Mouse (Mus musculus) layer of hippocampus, adult 11-12 months (tissue): ENCODE results near the gene Vat1.
"Not testable (repeated sequence)": the region's sequence is repeated elsewhere in the genome, so short reads cannot be mapped to it uniquely, and the experiment has no call there.

Experiments
- DNase-seq: peaks from one replicate; pipeline ENCODE4 v3.0.0; 2022; ENCODE audit warnings: low spot score

Gene Vat1

DNA sequence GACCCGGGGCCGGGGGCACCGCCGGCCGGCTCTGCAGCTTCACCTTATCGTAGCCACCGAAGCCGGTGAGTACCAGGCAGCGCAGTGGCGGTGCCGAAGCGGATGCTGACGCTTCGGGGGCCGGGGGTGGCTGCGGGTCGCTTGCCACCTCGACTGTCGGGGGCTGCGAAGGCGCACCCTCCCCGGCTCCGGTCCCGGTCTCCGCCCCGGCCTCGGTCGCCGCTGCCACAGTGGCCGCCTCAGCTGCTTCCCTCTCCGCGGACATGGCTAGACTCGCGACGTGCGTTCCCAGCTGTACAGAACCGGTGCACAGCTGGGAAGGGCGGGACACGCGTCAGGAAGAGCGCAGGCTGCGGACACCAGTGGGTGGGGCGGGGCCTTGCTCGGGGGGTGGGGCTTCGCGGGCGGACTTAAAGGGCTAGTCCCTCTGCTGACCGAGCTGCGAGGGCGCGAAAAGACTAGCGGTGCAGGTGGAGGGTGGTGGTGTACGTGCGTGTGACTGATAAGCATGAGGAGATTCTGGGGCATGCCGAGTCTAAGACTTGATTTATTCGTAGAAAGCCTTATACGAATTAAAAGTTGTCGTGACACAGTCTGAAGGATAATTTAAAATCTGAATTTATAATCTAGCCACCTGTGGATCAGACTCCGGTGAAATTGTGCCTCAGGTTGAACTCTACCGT is at the start of gene Vat1:
Vat1 (minus strand) TSS at position 362 of the 683 bp plus-strand sequence.
- DNase-seq: peak; percentile 58

DNA sequence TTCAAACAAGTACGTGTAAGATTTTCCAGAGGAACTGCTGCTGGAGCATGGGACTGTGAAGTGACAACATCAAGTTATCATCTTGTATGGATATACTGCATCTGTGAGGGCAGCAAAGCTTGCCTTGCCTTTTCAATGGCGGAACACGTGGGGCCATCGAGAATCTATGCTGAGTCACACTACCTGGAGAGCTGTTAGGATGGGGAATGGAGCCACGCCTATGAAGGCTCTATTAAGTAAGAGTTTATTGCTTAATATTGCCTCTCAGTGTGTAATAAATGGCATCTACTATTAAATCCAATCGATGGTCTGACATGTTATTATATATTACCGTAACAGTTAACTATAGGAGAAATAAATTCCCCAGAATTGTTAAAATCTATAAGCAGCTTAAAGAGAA is 41.1 kb upstream of the Vat1 start:
- no peak for DNase-seq

DNA sequence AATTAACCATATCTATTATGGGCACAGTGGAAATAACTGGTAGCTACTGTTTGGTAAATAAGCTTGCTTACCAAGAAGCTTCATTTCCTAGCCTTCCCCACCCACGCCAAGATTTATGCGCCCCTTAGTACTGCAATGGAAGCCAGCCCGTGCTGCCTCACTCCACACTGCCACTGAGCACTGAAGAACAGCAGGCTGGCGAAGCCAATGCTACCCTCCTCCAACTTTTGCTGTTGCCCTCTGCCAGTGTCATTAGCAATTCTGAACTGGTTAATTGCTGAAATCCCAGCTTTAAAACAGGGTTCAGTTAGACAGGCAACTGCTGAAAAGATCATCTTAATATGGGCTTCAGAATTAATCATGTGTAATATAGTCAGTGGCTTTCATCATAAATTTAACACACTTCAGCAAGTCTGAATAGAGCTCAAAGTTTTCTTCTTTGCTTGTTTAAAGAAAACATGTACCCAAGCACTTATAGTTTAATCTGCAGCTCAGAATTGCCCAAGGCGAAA is 40.3 kb upstream of the Vat1 start:
- no peak for DNase-seq

DNA sequence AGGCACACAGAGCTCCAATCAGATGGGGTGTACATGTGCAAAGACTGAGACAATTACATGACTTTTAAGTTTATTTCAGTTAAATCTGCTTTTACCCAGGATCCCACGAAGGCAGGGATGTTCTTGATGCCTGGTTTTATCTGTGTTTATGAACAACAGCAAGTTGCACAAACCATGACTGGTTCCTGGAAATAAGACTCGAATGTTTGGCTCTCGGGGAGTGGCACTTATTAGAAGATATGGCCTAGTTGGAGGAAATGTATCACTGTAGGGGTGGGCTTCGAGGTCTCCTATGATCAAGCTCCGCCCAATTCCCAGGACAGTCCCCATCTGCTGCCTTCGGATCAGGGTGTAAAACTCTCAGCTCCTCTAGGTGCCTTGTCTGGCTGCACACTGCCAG is 20.1 kb upstream of the Vat1 start:
- DNase-seq: no peak

DNA sequence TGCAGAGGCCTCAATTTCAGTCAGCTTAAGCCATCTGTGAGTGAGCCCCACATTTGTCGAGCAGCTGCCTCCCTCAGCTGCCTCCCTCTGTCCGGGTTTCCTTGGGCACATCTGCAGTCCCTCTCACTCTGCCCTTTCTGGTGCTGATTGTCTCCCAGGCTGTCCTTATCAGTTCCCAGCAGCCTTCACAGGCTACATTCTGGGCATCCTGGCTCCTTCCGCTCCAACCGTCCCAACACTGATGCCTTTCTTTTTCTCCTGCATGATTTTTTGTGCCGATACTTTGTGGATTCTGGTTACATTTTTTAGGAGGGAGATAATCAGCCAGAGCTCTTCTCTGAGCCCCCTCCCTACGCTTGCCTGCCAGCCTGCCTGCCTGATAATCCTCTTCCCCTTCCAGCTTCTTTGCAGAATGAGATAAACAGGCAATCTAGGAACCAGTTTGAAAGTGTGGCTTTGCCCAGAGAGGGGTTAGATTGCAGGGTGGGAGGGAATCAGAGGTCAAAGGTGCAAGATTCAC is 19.5 kb upstream of the Vat1 start:
- DNase-seq: no peak

GRCm38 (mm10) chr11:101484814-101485213 is 18.8 kb upstream of the Vat1 start:
- DNase-seq: no peak

DNA sequence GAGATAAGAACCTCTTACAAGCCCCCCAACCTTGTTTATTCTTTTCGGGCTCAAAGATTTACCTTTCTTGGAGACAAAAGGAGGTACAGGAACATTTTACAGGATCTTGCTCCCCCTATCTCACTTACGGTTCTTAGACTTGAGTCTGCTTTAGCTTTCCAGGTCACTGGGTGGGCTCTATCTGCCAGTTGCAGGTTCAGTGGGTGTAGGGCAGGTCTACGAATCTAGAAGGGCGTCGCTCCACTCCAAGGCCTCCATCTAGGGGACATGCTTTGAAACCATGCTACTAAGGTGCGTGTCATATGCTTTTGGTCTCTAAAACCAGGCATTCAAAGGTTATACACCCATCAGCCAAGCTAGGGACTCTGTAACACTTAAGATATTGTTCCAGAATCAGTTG is 18.2 kb upstream of the Vat1 start:
- DNase-seq: no peak

- DNase-seq: no peak
Observed at GRCm38 (mm10) chr11:101483804-101484203, 17.8 kb upstream of the Vat1 start.

DNA sequence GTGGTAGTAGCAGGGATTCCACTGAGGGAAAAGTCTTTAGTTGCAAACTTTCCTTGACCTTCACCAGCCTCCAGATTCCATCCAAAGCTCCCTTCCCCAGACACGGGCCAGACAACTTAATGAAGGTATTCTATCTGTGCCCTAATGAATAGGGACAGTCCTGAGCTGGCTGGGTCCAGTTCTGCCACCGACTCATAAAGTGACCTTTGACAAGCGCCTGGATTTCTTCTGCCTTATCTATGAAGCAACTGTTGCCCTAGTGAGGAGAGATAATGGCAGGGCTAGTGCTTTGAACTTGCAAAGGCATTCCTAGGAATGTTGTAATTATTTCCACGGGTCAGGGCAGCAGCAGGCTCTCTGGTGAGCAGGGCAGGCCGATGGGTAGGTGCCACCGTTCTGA is 14.9 kb upstream of the Vat1 start:
- no peak for DNase-seq

GRCm38 (mm10) chr11:101479171-101479635 is 13.2 kb upstream of the Vat1 start:
- DNase-seq: no peak

DNA sequence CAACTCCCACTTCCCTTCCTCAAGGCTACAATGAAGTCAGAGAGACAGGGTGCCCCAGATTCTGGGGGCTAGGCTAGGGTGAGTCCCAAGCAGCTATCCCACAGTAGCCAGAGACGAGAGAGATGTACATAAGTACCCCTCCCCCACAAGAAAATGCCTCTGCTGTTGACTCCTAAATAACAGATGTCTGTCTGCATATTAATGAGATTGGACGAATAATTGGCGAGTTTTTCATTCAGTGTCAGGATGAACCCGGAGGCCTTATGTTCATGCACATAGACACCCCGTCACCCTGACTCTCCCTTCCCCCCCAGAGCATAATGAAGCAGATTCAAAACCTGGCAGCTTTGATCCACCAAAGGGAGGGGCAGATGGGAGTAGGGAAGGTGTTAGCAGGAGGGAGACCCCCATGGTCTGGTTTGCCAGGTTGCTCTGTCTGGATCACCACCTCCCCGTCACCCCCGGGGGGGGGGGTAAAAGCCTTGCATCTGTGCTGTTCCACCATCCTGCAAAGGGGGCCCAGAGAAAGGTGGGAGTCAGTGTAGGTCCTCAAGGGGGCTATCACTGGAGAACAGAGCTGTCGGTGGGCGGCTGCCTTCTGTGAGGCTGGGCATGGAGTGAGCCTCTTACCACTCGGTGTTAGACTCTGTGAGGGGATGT is 11.7 kb upstream of the Vat1 start:
- no peak for DNase-seq

DNA sequence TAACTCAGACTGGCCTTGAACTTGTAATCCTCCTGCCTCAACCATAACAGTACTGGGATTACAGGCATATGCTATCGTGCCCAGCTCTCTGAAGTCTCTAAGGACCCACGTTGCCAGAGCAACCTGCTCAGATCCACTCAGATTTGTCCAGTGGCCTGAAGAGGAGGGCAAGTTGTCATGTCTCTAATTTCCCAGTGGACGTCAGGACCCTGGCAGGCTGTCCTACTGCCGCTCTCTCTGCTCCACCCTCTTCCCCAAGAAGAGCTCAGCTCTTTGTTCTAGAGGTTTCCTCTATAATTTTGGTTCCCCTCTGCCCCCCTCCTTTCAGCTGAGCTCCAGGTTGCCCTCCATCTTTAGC is 11.1 kb upstream of the Vat1 start:
- DNase-seq: no peak

DNA sequence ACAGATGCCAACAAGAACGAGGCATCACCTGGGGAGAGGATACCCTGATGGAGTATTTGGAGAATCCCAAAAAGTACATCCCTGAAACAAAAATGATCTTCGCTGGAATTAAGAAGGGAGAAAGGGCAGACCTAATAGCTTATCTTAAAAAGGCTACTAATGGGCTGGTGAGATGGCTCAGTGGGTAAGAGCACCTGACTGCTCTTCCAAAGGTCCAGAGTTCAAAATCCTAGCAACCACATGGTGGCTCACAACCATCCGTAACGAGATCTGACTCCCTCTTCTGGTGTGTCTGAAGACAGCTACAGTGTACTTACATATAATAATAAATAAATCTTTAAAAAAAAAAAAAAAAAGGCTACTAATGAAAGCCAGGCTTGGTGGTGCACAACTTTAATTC is 10.3 kb upstream of the Vat1 start:
- not testable (repeated sequence) for DNase-seq

DNA sequence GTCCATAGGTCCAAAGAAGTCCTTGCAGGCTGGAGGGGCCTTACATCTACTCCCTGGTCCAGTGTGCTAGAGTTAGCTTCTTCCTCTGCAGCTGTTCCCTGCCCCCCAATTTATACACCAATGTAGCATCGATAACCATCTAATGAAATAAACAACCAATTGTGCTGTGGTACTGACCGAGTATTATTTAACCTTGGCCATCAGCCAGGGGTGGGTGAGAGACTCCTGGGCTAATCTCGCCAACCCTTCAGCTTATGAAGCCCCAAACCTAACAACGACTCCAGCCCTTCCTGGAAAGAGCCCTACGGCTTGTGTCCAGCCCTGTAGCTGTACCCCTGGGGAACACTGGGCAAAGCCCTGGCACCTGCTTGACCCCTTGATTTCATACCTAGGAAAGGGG is 8.3 kb upstream of the Vat1 start:
- no peak for DNase-seq

DNA sequence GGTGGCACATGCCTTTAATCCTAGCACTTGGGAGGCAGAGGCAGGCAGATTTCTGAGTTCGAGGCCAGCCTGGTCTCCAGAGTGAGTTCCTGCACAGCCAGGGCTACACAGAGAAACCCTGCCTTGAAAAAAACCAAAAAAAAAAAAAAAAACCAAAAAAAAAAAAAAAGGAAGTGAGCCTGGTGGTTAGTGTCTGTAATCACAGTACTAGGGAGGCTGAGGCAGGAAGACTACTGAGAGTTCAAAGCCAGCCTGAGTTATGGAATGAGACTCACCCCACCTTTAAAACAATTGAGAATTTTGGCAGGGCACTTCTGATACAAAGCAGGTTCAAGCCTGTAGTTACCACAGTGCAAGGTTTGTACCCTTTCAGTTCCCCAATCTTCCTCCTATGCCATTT is 7.7 kb upstream of the Vat1 start:
- not testable (repeated sequence) for DNase-seq

GRCm38 (mm10) chr11:101472336-101472735 is 6.3 kb upstream of the Vat1 start:
- peak; percentile 39 for DNase-seq

DNA sequence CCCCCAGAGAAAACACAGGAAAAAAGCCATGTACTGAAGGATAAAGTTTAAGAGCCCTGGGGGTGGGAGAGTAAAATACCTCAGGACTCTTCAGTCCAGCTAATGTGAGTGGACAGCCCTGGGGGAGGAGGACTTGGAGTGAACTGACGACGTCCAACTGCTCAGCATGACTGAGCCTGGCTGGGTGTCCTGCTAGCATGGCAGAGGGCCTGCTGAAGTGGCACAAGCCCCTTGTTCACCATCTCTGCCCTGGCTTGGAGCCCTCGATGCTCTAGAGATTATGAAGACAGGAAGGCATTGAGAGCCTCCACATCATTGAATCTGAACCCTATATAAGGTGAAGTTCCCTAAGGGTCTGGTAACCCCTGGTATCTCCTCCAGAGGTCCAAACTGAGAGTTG is 5.9 kb upstream of the Vat1 start:
- DNase-seq: no peak

DNA sequence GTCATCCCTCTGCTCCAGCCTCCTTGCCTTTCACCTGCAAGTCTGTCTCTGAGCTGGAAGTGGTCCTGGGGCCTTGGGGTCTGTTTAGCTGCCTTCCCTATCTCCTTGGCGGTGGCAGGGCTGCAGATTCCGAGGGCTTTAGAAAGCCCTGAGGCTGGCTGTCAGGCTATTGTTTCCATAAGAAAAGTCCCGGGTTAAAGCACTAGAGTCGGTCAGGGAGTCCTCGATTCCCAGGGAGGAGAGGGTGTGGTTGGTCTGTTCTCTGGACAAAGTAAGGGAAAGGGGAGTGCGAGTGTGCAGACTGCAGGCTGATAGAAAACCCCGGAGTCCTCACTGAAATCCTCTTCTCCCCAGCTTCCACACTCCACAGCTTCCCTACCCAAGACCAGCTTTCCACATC is 4.2 kb upstream of the Vat1 start:
- no peak for DNase-seq

DNA sequence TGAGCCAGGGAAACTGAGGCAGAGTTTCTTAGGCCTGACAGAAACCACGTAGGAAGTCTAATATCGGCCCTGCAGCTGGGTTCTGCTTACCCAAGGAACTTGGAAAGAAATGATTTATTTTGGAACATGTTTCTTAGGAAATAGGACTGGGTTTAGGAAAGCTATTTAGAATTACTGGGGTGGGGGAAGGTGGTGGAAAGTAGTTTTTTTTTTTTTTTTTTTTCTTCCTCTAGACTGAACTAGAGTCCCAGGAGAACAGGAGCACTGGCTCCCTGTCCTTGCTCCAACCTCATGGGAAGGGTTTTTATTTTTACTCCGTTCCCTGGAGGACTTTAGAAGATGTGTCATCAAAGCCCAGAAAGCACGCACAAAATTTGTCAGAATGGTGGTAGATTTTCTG is 3.1 kb upstream of the Vat1 start:
- DNase-seq: no peak

GRCm38 (mm10) chr11:101468731-101469130 is 2.7 kb upstream of the Vat1 start:
- no peak for DNase-seq

GRCm38 (mm10) chr11:101468263-101468688 is 2.2 kb upstream of the Vat1 start:
- DNase-seq: peak; percentile 19

- DNase-seq: peak; percentile 78
Observed at GRCm38 (mm10) chr11:101467477-101468262, 1.6 kb upstream of the Vat1 start.

GRCm38 (mm10) chr11:101466552-101466950 is 521 bp upstream of the Vat1 start:
- not testable (repeated sequence) for DNase-seq
